Mouse (Mus musculus) hindbrain, embryonic 13.5 days (tissue): ENCODE measurements at regions not wholly inside any gene's neighbourhood (a gene's known extent, or its start where the extent isn't known, plus 50 kb on each side); places are given as distances from the start of the nearest gene placed in this dataset.

Source experiments
- ATAC-seq: fragments of 200-750 bp; cut with Nextera tagmentation; 2 replicates; pipeline ENCODE4 v1.8.0; 2017; ENCODE audit warnings: moderate TSS enrichment; ENCODE audit not compliant: low FRiP score
- H3K27ac ChIP-seq: fragments of 300-500 bp; sonication (generic); 2 replicates; pipeline ENCODE4 v1.5.1; 2015; ENCODE audit warnings: inconsistent platforms, mild to moderate bottlenecking, moderate library complexity
- H3K27me3 ChIP-seq: fragments of 300-500 bp; sonication (generic); 2 replicates; pipeline ENCODE4 v1.6.1; 2015; ENCODE audit warnings: mild to moderate bottlenecking, inconsistent platforms
- H3K36me3 ChIP-seq: fragments of 300-500 bp; sonication (generic); 2 replicates; pipeline ENCODE4 v1.6.1; 2015; ENCODE audit warnings: mild to moderate bottlenecking, inconsistent platforms
- H3K4me1 ChIP-seq: fragments of 300-500 bp; sonication (generic); replicated peaks from 2 replicates; pipeline ENCODE4 v1.6.1; 2015; ENCODE audit warnings: inconsistent platforms
- H3K4me2 ChIP-seq: fragments of 300-500 bp; sonication (generic); 2 replicates; pipeline ENCODE4 v1.6.1; 2015; ENCODE audit warnings: inconsistent platforms, mild to moderate bottlenecking, moderate library complexity
- H3K4me3 ChIP-seq: fragments of 300-500 bp; sonication (generic); 2 replicates; pipeline ENCODE4 v1.5.1; 2015; ENCODE audit warnings: mild to moderate bottlenecking, inconsistent platforms
- H3K9ac ChIP-seq: fragments of 300-500 bp; sonication (generic); 2 replicates; pipeline ENCODE4 v1.6.1; 2015; ENCODE audit warnings: mild to moderate bottlenecking, inconsistent platforms
- H3K9me3 ChIP-seq: fragments of 300-500 bp; sonication (generic); 2 replicates; pipeline ENCODE4 v1.6.1; 2016; ENCODE audit warnings: inconsistent platforms
- WGBS: fragments of 180-500 bp; shearing (Covaris S2); methylation state at CpG from one replicate; pipeline ENCODE4 v1.1.7; 2015; 5-methylcytosine and 5-hydroxymethylcytosine counted together

DNA sequence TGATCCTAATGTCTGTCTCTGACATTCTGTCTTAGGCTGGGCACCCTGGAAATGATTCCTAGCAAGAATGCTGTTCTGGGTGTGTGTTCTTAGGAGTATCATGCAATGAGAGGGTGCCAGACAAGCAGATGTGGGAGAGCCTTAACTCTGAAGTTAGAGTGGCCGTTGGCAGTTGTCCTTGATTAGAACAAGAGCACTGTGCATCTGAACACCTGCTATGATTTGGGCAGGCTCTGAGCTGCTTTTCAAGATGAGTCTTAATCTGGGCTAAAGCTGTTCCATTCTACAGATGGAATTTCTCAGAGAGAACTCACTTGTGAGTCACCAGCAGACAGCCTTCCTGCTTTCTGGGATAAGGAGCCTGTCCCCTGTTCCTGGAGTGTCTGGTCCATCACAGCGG is 317.1 kb upstream of the Kcnh8 start:
- H3K27me3 ChIP-seq = no peaks in the 10 kb centered on the region
- H3K4me2 ChIP-seq = no peak overlapping the region
- ATAC-seq = no peak
- no peak overlapping the region for H3K27ac ChIP-seq
- no peaks in the 10 kb centered on the region for H3K9me3 ChIP-seq
- no peak overlapping the region for H3K9ac ChIP-seq
- no peak overlapping the region for H3K4me3 ChIP-seq
- H3K36me3 ChIP-seq = no peaks in the 10 kb centered on the region
- WGBS = 89% methylated on average over 2 of the region's 2 CpGs
- H3K4me1 ChIP-seq = no peaks in the 10 kb centered on the region

DNA sequence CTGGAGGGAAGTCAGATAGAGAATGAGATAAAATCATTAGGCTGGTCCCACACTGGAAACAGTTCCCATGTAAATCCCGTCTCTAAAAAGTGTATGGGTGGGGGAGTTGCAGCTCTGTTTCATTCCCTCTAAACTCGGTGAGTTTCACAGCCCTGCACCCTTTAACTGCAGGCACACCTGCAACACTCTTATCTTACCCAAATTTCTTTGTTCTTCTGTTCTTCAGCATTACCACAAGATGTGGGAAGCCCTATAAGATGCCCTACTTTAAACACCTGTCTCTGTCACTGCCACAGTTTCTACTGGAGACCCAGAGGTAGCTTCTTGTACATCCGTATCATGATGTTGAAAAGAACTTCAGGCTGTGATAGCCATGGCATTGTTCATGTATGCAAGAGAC is 320.2 kb upstream of the Kcnh8 start:
- Histone ChIP-seq H3K36me3 (no peaks in the 10 kb centered on the region), H3K4me1 (no peaks in the 10 kb centered on the region), H3K27me3 (no peaks in the 10 kb centered on the region), H3K9me3 (no peaks in the 10 kb centered on the region), H3K9ac (no peak overlapping the region), H3K27ac (no peak overlapping the region), H3K4me3 (no peak overlapping the region), H3K4me2 (no peak overlapping the region)
- WGBS = 61% methylated on average over 3 of the region's 3 CpGs
- ATAC-seq = no peak

- ATAC-seq = no peak
- Histone ChIP-seq H3K9me3 (no peaks in the 10 kb centered on the region), H3K36me3 (no peaks in the 10 kb centered on the region), H3K27me3 (no peaks in the 10 kb centered on the region), H3K27ac (no peak overlapping the region), H3K9ac (no peak overlapping the region), H3K4me2 (no peak overlapping the region), H3K4me1 (no peaks in the 10 kb centered on the region), H3K4me3 (no peak overlapping the region)
- 93% methylated on average over 4 of the region's 4 CpGs for WGBS
Measured at GRCm38 (mm10) chr17:52278523-52278922, 324.0 kb upstream of the Kcnh8 start.

GRCm38 (mm10) chr17:52268792-52269191 is 333.7 kb upstream of the Kcnh8 start:
- no peak overlapping the region for H3K4me2 ChIP-seq
- H3K4me1 ChIP-seq = no peaks in the 10 kb centered on the region
- no peak overlapping the region for H3K9ac ChIP-seq
- no peaks in the 10 kb centered on the region for H3K27me3 ChIP-seq
- H3K36me3 ChIP-seq = no peaks in the 10 kb centered on the region
- no peak overlapping the region for H3K4me3 ChIP-seq
- ATAC-seq = no peak
- WGBS = 78% methylated on average over 2 of the region's 2 CpGs
- no peaks in the 10 kb centered on the region for H3K9me3 ChIP-seq
- no peak overlapping the region for H3K27ac ChIP-seq

GRCm38 (mm10) chr17:52251284-52251683 is 351.2 kb upstream of the Kcnh8 start:
- no peak overlapping the region for H3K27ac ChIP-seq
- no peaks in the 10 kb centered on the region for H3K4me1 ChIP-seq

DNA sequence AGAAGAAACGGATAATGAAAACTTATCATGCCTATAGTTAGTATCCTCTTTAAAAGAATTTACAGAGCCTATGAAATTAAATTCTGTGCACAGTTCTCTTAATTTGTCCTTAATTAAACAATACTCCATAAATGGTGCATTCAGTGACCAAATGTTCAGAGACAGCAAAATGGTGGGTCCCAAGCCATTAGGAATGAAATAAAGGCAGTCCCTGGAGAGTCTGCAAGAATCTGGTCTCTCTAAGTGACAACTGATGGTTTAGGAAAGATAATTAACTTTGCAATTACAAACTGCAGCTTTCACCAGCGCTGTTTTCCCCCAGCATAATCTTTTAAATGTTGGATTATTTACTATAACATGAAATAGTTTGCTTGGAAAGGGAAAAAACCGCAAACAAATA is 376.9 kb upstream of the Kcnh8 start:
- Histone ChIP-seq H3K4me3 (no peak overlapping the region), H3K4me2 (no peak overlapping the region), H3K4me1 (no peaks in the 10 kb centered on the region), H3K9me3 (no peaks in the 10 kb centered on the region), H3K9ac (no peak overlapping the region), H3K36me3 (no peaks in the 10 kb centered on the region), H3K27me3 (no peaks in the 10 kb centered on the region), H3K27ac (no peak overlapping the region)
- ATAC-seq = 0 out of 2 replicates have a peak, but pooled peaks have one; percentile 61
- 69% methylated on average over 3 of the region's 3 CpGs for WGBS

More at GRCm38 (mm10) chr17:52251284-52251683, 351.2 kb upstream of the Kcnh8 start:
- no peak overlapping the region for H3K4me2 ChIP-seq
- no peaks in the 10 kb centered on the region for H3K27me3 ChIP-seq
- H3K36me3 ChIP-seq = no peaks in the 10 kb centered on the region
- ATAC-seq = no peak
- H3K9ac ChIP-seq = no peak overlapping the region
- no peak overlapping the region for H3K4me3 ChIP-seq
- peaks cover 3% of the 10 kb centered on the region; the same call in 1 of the 2 replicates for H3K9me3 ChIP-seq

DNA sequence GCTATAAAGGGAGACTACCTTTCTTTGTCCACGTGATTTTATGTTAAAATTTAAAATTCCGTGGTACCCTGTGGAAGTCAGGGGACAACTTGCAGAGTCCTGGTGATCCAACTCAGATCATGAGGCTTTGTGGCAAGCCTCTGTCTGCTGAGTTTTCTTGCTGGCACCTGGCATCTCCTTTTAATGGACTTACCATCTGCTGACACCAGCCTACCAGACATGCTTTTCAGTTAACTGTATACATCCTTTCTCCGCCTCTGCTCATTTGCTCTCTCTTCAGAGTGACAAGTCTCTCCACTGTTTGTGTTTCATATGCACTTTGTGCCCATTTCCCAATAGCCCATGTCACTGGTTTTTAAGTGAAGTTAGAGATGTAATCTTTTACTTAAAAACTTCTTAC is 382.1 kb upstream of the Kcnh8 start:
- H3K27ac ChIP-seq = no peak overlapping the region
- no peak overlapping the region for H3K4me3 ChIP-seq
- 85% methylated on average over 3 of the region's 3 CpGs for WGBS
- no peaks in the 10 kb centered on the region for H3K4me1 ChIP-seq
- no peaks in the 10 kb centered on the region for H3K9me3 ChIP-seq
- H3K27me3 ChIP-seq = no peaks in the 10 kb centered on the region
- no peaks in the 10 kb centered on the region for H3K36me3 ChIP-seq
- no peak overlapping the region for H3K9ac ChIP-seq
- H3K4me2 ChIP-seq = no peak overlapping the region
- ATAC-seq = no peak

- no peaks in the 10 kb centered on the region for H3K4me1 ChIP-seq
- H3K9me3 ChIP-seq = no peaks in the 10 kb centered on the region
- H3K9ac ChIP-seq = no peak overlapping the region
- H3K27me3 ChIP-seq = no peaks in the 10 kb centered on the region
- H3K4me3 ChIP-seq = no peak overlapping the region
- no peak overlapping the region for H3K27ac ChIP-seq
- H3K4me2 ChIP-seq = no peak overlapping the region
- H3K36me3 ChIP-seq = no peaks in the 10 kb centered on the region
- no peak for ATAC-seq
Measured at GRCm38 (mm10) chr17:52217411-52217810, 384.3 kb upstream of the Satb1 start.

DNA sequence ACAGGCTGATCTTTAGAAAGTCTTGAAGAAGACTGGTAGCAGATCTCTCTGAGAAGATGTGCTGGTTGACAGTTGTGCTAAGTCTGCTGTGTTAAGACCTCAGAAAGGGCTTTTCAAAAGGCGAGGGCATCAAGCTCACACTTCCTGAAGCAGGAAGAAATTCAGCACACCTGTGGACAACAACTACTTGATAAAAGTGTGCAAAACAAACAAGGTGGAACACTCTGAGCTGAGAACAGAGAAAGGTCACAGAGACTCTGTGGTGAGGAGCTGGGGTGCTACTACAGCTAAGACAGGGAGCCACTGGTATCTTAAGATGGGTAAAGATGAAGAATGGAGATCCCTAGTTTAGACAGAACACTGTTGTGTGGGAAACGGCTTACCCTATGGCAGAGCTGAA is 379.9 kb upstream of the Satb1 start:
- Histone ChIP-seq H3K9me3 (no peaks in the 10 kb centered on the region), H3K4me2 (no peak overlapping the region), H3K4me1 (no peaks in the 10 kb centered on the region), H3K9ac (no peak overlapping the region), H3K36me3 (no peaks in the 10 kb centered on the region), H3K27me3 (no peaks in the 10 kb centered on the region), H3K4me3 (no peak overlapping the region), H3K27ac (no peak overlapping the region)
- WGBS = 95% methylated on average over 2 of the region's 2 CpGs
- ATAC-seq = no peak

DNA sequence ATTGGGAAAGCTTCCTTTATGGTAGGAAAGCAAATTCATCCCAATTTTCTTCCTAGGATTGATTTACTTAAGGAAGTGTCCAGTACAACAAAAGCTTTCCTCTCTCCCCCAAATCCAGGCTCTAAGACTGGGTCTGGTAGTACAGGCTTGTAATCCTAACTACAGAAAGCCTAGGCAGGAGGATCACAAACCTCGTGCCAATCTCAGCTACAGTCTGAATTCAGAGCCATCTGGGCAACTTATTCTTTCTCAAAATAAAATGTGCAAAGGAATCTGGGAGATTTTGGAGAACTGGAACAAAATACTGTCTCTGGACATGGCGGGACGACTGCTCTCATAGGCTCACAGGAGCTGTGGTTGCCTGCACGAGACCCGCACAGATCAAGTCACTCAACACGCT is 377.4 kb upstream of the Satb1 start:
- H3K36me3 ChIP-seq = no peaks in the 10 kb centered on the region
- 84% methylated on average over 6 of the region's 6 CpGs for WGBS
- no peak overlapping the region for H3K4me2 ChIP-seq
- no peak overlapping the region for H3K27ac ChIP-seq
- H3K4me3 ChIP-seq = no peak overlapping the region
- no peak for ATAC-seq
- H3K9me3 ChIP-seq = no peaks in the 10 kb centered on the region
- H3K27me3 ChIP-seq = no peaks in the 10 kb centered on the region
- H3K4me1 ChIP-seq = no peaks in the 10 kb centered on the region
- no peak overlapping the region for H3K9ac ChIP-seq

DNA sequence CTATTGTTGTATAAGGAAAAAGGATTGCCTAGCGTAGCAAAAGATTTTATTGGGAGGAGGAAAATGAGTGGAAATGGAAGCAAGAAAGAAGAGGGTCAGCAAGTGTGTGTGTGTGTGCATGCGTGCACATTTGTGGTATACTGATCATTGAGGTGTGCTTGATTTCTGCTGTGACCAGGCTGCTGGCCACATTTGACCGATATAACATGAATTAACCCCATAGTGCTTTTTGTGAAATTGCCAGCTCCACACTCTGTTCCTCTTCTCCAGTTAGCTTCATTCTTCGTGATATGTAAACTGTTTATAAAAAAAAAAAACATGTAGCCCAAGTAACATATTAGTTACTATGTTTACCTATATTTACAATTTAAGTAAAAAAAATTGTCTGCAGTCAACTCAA is 364.6 kb upstream of the Satb1 start:
- Histone ChIP-seq H3K27me3 (no peaks in the 10 kb centered on the region), H3K4me2 (no peak overlapping the region), H3K9ac (no peak overlapping the region), H3K9me3 (no peaks in the 10 kb centered on the region), H3K4me1 (no peaks in the 10 kb centered on the region), H3K27ac (no peak overlapping the region), H3K36me3 (no peaks in the 10 kb centered on the region), H3K4me3 (no peak overlapping the region)
- 90% methylated on average over 4 of the region's 4 CpGs for WGBS
- no peak for ATAC-seq

GRCm38 (mm10) chr17:52196811-52197210 is 363.7 kb upstream of the Satb1 start:
- Histone ChIP-seq H3K9ac (no peak overlapping the region), H3K36me3 (no peaks in the 10 kb centered on the region), H3K9me3 (no peaks in the 10 kb centered on the region), H3K27ac (no peak overlapping the region), H3K4me1 (no peaks in the 10 kb centered on the region), H3K4me2 (no peak overlapping the region), H3K4me3 (no peak overlapping the region), H3K27me3 (no peaks in the 10 kb centered on the region)
- ATAC-seq = no peak
- 85% methylated on average over 5 of the region's 5 CpGs for WGBS

DNA sequence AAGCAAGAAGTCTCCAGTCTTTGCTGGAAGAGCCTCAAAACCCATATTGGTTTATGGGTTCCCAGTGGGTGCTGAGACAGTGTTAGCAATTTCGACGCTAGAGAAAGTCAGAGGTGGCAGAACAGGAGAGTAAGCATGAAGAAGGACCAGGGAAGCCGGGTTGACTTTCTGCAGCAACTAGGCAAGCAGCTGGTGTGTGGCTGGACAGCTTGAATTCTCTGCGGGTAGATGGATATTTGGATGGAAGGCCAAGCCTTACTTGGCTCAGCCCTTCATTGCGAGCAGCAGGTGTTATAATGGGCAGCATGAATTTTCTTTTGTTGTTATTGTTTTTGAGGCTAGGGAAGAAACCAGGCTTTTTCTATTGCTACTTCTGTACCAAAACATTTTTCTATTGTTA is 362.7 kb upstream of the Satb1 start:
- no peak for ATAC-seq
- Histone ChIP-seq H3K27ac (no peak overlapping the region), H3K27me3 (no peaks in the 10 kb centered on the region), H3K4me3 (no peak overlapping the region), H3K9ac (no peak overlapping the region), H3K4me1 (no peaks in the 10 kb centered on the region), H3K36me3 (no peaks in the 10 kb centered on the region), H3K4me2 (no peak overlapping the region), H3K9me3 (no peaks in the 10 kb centered on the region)
- 88% methylated on average over 5 of the region's 5 CpGs for WGBS
